Mouse (Mus musculus) thymus, postnatal 0 days (tissue): ENCODE data around the gene Cfap74. TPM values are rescaled to one million over a fixed set of nuclear protein-coding genes. Genes with fewer than 3 reads are reported as not detected.

Experiments
- DNase-seq: peaks from one replicate; pipeline ENCODE4 v3.0.0-alpha.2; 2015; ENCODE audit warnings: low spot score
- polyA plus RNA-seq: library from polyadenylated mRNA; unstranded; fragments of >200 nt; fragmentation: Nextera tagmentation; extraction: Ambion mirVana; gene quantifications from 2 replicates; pipeline ENCODE4 v1.2.1, GENCODE M21; 2015

Cfap74 gene
- 13.9 and 15.2 TPM in 2 replicates for polyA plus RNA-seq

DNA sequence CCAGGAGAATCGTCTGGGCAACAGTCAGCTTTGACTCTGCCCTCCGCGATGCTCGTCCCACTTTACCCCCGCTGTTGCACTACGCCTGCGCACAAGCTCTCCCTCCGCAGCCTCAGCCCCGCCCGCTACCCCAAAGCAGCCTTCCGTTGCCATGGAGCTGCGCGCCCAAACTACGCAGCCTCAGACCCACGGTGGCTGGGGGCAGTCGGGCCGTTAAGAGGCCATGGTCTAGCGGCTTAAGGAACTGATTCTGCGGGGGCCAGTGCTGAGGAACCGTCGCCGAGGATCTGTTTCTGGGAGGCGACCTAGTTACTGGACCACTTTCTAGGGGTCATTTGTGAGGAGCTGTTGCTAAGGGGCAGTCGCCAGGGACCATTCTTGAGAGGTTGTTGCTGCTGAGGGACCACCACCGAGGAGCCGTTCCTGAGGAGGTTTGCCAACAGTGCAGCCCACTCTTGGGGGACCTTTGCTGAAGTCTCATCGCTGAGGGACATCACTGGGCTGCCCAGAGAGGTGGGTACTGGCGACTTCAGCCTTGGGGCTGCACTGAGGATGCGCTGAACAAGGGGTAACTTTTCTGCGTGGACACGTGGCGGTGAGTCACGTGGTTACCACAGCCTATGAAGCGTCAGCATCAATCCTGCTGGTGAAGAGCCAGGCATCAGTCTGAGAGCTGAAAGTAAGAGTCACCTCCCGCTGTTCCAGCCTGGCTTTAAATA is at the start of gene Cfap74:
Cfap74 (plus strand) TSS at position 133 of the 719 bp plus-strand sequence.
- DNase-seq = peak; percentile 88

GRCm38 (mm10) chr4:155359560-155360464 is 49.2 kb upstream of the Cfap74 start:
- no peak for DNase-seq

DNA sequence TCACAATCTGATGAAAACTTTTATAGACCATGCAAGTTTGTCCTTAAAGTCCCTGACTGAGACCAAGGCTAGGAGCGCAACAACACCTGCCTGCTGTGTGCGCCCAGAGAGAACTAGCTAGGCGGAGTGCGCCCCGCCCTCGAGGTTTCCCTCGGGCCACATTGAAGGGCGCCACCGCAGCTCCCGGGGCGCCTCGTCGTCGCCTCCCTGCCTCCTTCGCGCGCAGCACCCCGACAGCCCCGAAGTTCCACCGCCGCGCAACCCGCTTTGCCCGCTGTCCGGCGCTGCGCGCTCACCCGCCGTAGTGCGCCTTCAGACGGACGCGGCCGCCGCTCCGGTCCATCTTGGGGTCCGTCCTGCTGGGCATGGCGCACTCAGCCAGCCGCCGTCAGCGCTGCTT is 48.1 kb upstream of the Cfap74 start:
- DNase-seq = peak; percentile 30

- peak; percentile 80 for DNase-seq
Measured at GRCm38 (mm10) chr4:155361303-155361791, 47.6 kb upstream of the Cfap74 start, which contains the start of gene Prkcz. Gene Prkcz (minus strand): TSS chr4:155361361.

- no peak for DNase-seq
Measured at GRCm38 (mm10) chr4:155362443-155362842, 46.5 kb upstream of the Cfap74 start.

- DNase-seq = no peak
Measured at GRCm38 (mm10) chr4:155366784-155367183, 42.2 kb upstream of the Cfap74 start.

DNA sequence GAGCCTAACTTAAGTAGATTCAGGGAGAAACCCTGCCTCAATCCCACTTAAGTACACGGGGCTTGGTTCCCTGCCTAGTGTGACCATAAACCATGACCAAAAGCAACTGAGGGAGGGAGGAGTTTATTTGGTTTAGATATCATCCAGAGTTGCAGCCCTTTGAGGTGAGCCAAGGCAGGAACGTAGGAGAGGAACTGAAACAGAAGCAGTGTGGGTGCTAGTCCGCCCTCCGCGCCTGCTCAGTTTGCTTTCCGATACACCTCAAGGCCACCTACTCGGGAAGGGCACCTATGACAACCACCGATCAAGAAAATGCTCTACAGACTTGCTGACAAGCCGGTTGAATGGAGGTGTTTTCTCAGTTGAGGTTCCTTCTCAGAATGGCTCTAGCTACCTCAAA is 41.3 kb upstream of the Cfap74 start:
- DNase-seq = no peak

- DNase-seq = peak; percentile 71
Measured at GRCm38 (mm10) chr4:155368684-155369083, 40.3 kb upstream of the Cfap74 start.

DNA sequence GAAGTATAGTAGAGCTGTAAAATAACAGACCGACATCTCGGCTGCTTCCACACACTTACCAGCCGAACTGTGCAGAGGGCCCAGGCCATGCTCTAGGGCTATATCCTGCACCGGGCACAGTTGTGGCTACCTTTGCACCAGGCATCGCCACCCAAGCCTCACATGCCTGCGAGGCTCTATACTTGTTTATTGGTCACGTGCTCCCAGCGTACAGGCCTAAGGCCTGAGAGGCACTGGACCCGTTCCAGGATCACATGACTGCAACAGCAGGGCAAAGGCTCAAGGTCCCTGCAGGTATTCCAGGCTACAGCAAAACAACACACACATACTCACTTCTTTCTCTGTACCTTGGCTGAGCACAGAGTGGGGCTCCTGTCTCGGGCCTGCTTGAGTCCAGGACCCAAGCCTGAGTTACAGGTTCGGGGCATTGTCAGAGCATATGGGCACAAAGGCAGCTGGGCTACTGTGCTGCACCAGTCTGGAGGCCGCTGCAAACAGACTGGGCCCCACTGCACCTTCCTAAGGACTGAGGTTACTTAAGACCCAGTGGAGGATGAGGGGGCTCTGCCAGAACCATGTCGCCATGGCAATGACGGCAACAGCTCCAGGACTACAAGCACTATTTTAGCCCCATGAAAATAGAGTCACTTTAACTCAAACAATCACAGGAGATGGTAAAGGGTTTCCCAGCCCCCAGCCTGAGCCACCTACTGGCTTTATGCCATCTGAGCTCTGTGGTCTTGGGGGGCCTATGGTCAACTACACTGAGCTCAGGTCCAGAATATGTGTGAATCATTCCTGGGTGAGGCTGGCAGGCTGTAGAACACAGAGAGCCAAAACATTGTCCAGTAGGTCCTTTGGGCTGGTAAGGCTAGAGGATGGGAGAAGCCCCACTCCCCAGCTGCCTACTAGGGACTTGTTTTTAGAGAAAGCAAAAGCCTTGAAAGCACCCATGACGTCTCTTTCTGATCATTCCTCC is 38.0 kb upstream of the Cfap74 start:
- no peak for DNase-seq

- DNase-seq = no peak
Measured at GRCm38 (mm10) chr4:155371797-155372735, 36.9 kb upstream of the Cfap74 start.

GRCm38 (mm10) chr4:155381974-155382373 is 27.0 kb upstream of the Cfap74 start:
- no peak for DNase-seq

DNA sequence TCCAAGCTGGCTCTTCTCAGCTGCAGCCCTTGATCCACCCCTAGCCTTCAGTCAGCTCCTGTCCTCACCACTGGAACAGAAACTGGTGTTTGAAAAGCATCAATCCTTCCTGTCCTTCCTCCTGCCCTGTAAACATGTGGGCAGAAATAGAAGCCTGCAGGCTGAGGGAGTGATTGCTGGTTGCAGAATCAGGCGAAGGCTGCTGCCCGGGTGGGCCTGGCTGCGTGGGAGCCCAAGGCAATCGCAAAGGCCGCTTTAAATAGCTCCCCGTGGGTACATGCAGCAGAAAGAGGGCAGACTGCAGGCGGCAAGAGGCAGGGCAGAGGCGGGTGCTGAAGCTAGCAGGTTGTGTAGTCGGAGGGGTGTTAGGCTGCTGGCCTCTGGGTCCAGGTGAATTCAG is 26.2 kb upstream of the Cfap74 start:
- no peak for DNase-seq

GRCm38 (mm10) chr4:155383326-155383725 is 25.7 kb upstream of the Cfap74 start:
- no peak for DNase-seq

DNA sequence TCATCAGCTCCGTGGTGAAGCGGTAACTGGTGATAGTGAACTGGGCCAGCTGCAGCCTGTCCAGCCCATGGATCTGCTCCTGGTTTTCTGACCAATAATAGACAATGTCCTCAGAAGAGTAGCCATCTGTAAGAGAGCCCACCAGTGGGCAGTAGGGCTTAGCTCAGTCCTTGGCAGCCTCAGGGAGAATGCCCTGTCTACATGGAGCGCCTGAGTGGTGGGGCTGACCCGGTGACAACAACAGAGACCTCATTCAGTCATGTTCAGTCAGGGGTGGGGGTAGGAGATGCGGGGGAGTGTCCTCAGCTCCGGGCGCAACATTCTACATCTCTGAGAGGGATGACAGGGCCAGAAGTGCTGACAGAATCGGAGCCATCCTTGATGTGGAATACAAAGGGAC is 21.8 kb upstream of the Cfap74 start:
- no peak for DNase-seq

- DNase-seq = no peak
Measured at GRCm38 (mm10) chr4:155395471-155395870, 13.5 kb upstream of the Cfap74 start.

DNA sequence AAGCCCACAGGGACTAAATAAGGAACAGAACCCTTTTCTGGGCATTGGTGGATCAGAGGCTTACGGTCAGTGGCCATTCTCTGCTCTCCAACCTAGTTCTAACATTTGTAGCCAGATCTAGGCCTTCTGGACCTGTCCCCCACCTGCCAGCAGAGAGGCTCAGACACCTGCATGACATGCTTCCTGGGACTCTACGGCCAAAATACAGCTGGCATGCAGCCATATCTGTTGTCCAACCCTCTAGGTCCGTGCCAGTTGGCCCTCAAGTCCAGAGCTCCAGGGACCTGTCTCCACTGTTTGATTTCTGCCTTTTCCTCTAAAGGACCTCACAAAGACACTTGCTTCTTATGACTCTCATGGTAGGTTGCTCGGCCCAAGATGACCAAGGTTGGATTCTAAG is 12.2 kb upstream of the Cfap74 start:
- DNase-seq = no peak

- peak; percentile 34 for DNase-seq
Measured at GRCm38 (mm10) chr4:155397511-155398221, 11.3 kb upstream of the Cfap74 start, which contains the start of gene Gabrd. Gene Gabrd (minus strand): TSS chr4:155398112.

GRCm38 (mm10) chr4:155398222-155398540 is 10.8 kb upstream of the Cfap74 start:
- DNase-seq = no peak

DNA sequence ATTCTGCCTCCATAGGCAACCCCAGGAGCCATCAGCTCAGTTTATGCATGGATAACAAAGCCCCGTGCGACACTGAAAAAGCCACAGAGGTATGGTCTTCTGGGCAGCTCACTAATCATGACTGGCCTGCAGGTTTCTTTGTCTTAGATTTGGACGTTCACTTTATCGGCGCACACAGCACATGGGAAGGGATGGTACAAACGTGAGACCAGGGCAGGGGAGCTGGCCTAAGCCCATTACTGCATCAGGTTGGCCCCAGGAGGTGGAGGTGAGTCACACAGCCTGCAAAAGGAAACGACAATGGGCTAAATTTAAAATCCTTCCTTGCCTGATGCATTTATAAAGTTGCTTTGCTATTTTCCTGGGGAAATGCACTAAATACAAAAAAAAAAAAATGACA is 7.9 kb upstream of the Cfap74 start:
- DNase-seq = no peak
